Mouse (Mus musculus) stomach, embryonic 15.5 days (tissue): Measurements from ENCODE around the gene Zbtb40. TPM values are rescaled to one million over a fixed set of nuclear protein-coding genes. Genes with fewer than 3 reads are reported as not detected.

Experiments
- ATAC-seq: fragments of 200-750 bp; cut with Nextera tagmentation; 2 replicates; pipeline ENCODE4 v1.8.0; 2017; ENCODE audit warnings: low read depth, moderate number of reproducible peaks, moderate TSS enrichment; ENCODE audit not compliant: insufficient read depth, low FRiP score
- H3K27ac ChIP-seq: fragments of 300-500 bp; sonication (generic); 2 replicates; pipeline ENCODE4 v1.5.1; 2015; ENCODE audit warnings: mild to moderate bottlenecking, inconsistent platforms
- H3K27me3 ChIP-seq: fragments of 300-500 bp; sonication (generic); replicated peaks from 2 replicates; pipeline ENCODE4 v1.6.1; 2015; ENCODE audit warnings: inconsistent platforms
- H3K36me3 ChIP-seq: fragments of 300-500 bp; sonication (generic); 2 replicates; pipeline ENCODE4 v1.6.1; 2015; ENCODE audit warnings: inconsistent platforms
- H3K4me1 ChIP-seq: fragments of 300-500 bp; sonication (generic); 2 replicates; pipeline ENCODE4 v1.6.1; 2015; ENCODE audit warnings: inconsistent platforms
- H3K4me2 ChIP-seq: fragments of 300-500 bp; sonication (generic); 2 replicates; pipeline ENCODE4 v1.6.1; 2015; ENCODE audit warnings: mild to moderate bottlenecking, inconsistent platforms
- H3K4me3 ChIP-seq: fragments of 300-500 bp; sonication (generic); replicated peaks from 2 replicates; pipeline ENCODE4 v1.5.1; 2015; ENCODE audit warnings: inconsistent platforms
- H3K9ac ChIP-seq: fragments of 300-500 bp; sonication (generic); 2 replicates; pipeline ENCODE4 v1.6.1; 2015; ENCODE audit warnings: inconsistent platforms
- H3K9me3 ChIP-seq: fragments of 300-500 bp; sonication (generic); 2 replicates; pipeline ENCODE4 v1.6.1; 2016; ENCODE audit warnings: inconsistent platforms
- WGBS: fragments of 180-500 bp; shearing (Covaris S2); methylation state at CpG from one replicate; pipeline ENCODE4 v1.1.7; 2015; 5-methylcytosine and 5-hydroxymethylcytosine counted together
- polyA plus RNA-seq: library from polyadenylated mRNA; unstranded; fragments of >200 nt; fragmentation: Nextera tagmentation; extraction: Ambion mirVana; gene quantifications from 2 replicates; pipeline ENCODE4 v1.2.1, GENCODE M21; 2015

Zbtb40 gene
- polyA plus RNA-seq, 1 experiment from 2014 or later = 3.5 TPM

- no peak for ATAC-seq
- WGBS = 76% methylated on average over 11 of the region's 11 CpGs
- peaks cover 21% of the 10 kb centered on the region; the same call in 1 of the 2 replicates for H3K27me3 ChIP-seq
- no peaks in the 10 kb centered on the region for H3K9me3 ChIP-seq
- no peak overlapping the region for H3K4me2 ChIP-seq
- H3K4me3 ChIP-seq = no peak overlapping the region
- H3K36me3 ChIP-seq = no peaks in the 10 kb centered on the region
- H3K27ac ChIP-seq = no peak overlapping the region
- peaks cover 8% of the 10 kb centered on the region; the same call in 1 of the 2 replicates for H3K4me1 ChIP-seq
- H3K9ac ChIP-seq = no peak overlapping the region
Measured at GRCm38 (mm10) chr4:136944558-136945350, 103.8 kb downstream of the Zbtb40 start.

- no peaks in the 10 kb centered on the region for H3K9me3 ChIP-seq
- no peak overlapping the region for H3K4me2 ChIP-seq
- peaks cover 5% of the 10 kb centered on the region; the same call in 1 of the 2 replicates for H3K4me1 ChIP-seq
- H3K27me3 ChIP-seq = peaks cover 17% of the 10 kb centered on the region; the same call in 1 of the 2 replicates
- no peak overlapping the region for H3K27ac ChIP-seq
- H3K4me3 ChIP-seq = no peak overlapping the region
- 18% methylated on average over 13 of the region's 13 CpGs for WGBS
- no peak for ATAC-seq
- no peak overlapping the region for H3K9ac ChIP-seq
- no peaks in the 10 kb centered on the region for H3K36me3 ChIP-seq
Measured at GRCm38 (mm10) chr4:136943175-136943574, 105.4 kb downstream of the Zbtb40 start.

- Histone ChIP-seq H3K27me3 (peaks cover 17% of the 10 kb centered on the region; the same call in 1 of the 2 replicates), H3K4me3 (no peak overlapping the region), H3K36me3 (no peaks in the 10 kb centered on the region), H3K4me1 (peaks cover 5% of the 10 kb centered on the region; the same call in 1 of the 2 replicates), H3K4me2 (no peak overlapping the region), H3K9ac (no peak overlapping the region), H3K9me3 (no peaks in the 10 kb centered on the region), H3K27ac (no peak overlapping the region)
- WGBS = 15% methylated on average over 18 of the region's 18 CpGs
- no peak for ATAC-seq
Measured at GRCm38 (mm10) chr4:136942761-136943160, 105.8 kb downstream of the Zbtb40 start.

DNA sequence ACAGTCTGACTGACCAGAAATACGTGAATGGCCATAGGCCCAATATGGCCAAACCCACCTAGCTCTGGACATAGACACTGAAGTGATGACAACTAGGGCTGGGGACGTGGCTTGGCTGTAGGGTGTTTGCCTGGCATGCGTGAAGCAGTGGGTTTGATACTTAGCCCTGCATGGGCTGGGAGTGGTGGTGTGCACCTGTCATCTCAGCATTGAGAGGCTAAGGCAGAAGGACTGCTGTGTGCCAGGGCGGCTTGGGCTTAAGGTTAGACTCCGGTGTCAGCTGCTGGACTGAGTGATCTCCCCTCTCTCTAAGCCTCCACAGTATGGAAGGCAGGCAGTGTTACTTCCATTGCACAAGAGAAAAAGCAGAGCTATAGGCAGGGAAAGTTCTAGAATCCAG, 110.7 kb downstream of the Zbtb40 start:
- H3K4me1 ChIP-seq = peaks cover 12% of the 10 kb centered on the region
- H3K27me3 ChIP-seq = peaks cover 9% of the 10 kb centered on the region; the same call in 1 of the 2 replicates
- WGBS = 84% methylated on average over 5 of the region's 5 CpGs
- H3K27ac ChIP-seq = no peak overlapping the region
- H3K9ac ChIP-seq = no peak overlapping the region
- H3K36me3 ChIP-seq = no peaks in the 10 kb centered on the region
- H3K4me2 ChIP-seq = no peak overlapping the region
- H3K4me3 ChIP-seq = no peak overlapping the region
- no peak for ATAC-seq
- H3K9me3 ChIP-seq = no peaks in the 10 kb centered on the region

DNA sequence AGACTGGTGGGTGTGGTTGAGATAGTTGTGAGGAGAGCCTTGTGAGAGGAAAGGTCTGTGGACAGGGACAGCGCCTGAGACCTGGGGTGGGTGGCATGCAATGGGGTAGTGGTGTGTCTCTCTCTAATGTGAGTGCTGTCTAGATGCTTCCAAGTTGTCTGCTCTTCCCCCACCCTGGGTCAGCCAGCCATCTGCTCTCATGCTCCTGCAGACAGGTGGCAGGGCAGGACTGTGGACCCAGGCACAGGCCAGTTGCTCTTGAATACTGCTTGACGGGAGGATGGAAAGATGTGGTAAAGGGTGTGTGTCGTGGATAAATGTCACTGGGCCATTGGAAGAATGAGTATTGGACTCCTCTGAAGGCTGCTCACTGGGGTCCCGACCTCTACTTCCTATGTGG, 111.3 kb downstream of the Zbtb40 start:
- Histone ChIP-seq H3K4me2 (no peak overlapping the region), H3K9ac (no peak overlapping the region), H3K27ac (no peak overlapping the region), H3K36me3 (no peaks in the 10 kb centered on the region), H3K27me3 (peaks cover 7% of the 10 kb centered on the region; the same call in 1 of the 2 replicates), H3K9me3 (no peaks in the 10 kb centered on the region), H3K4me1 (peaks cover 6% of the 10 kb centered on the region), H3K4me3 (no peak overlapping the region)
- 62% methylated on average over 4 of the region's 4 CpGs for WGBS
- no peak for ATAC-seq

- Histone ChIP-seq H3K9ac (no peak overlapping the region), H3K27ac (no peak overlapping the region), H3K9me3 (no peaks in the 10 kb centered on the region), H3K4me3 (no peak overlapping the region), H3K27me3 (0 out of 2 replicates have a peak, but pooled peaks cover 3% of the 10 kb centered on the region), H3K4me2 (no peak overlapping the region), H3K4me1 (peaks cover 6% of the 10 kb centered on the region), H3K36me3 (no peaks in the 10 kb centered on the region)
- ATAC-seq = 0 out of 2 replicates have a peak, but pooled peaks have one; percentile 28
- WGBS = 42% methylated on average over 18 of the region's 18 CpGs
Measured at GRCm38 (mm10) chr4:136934746-136935613, 113.6 kb downstream of the Zbtb40 start.

DNA sequence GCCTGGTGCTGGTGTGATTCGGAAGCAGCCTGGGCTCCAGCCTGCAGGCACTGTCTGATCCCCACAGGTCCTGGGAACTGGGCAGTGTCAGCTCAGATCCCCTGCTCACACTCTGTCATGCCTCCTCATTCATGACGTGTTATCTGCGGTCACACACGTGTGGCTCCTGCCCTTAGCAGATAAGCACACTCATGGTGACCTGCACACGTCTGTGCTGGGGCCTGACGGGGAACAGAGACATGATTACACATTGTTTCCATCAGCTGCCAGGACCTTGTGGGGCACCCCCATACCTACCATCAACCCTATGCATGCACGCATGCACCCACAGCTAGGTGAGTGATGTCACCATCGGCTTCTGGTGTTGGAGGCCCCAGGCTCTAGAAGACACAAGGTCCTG, 118.1 kb downstream of the Zbtb40 start:
- WGBS = 86% methylated on average over 8 of the region's 8 CpGs
- no peak overlapping the region for H3K4me2 ChIP-seq

More for the DNA sequence above, 118.1 kb downstream of the Zbtb40 start:
- H3K27ac ChIP-seq = no peak overlapping the region
- H3K4me1 ChIP-seq = peaks cover 6% of the 10 kb centered on the region
- peak; percentile 47 for ATAC-seq
- no peaks in the 10 kb centered on the region for H3K9me3 ChIP-seq
- H3K36me3 ChIP-seq = no peaks in the 10 kb centered on the region
- peaks cover 12% of the 10 kb centered on the region; the same call in 1 of the 2 replicates for H3K27me3 ChIP-seq
- H3K9ac ChIP-seq = no peak overlapping the region
- no peak overlapping the region for H3K4me3 ChIP-seq

Other genes with a start within 250 kb of the Zbtb40 start
- gene Ephb2, start 212.8 kb downstream of the Zbtb40 start, polyA plus RNA-seq = 8.6 and 10.6 TPM in 2 replicates
- 62.4 and 62.8 TPM in 2 replicates for gene C1qb, start 162.6 kb downstream of the Zbtb40 start, polyA plus RNA-seq
- 34.2 and 37.5 TPM in 2 replicates for gene C1qc, start 155.7 kb downstream of the Zbtb40 start, polyA plus RNA-seq
- 54.3 and 70.7 TPM in 2 replicates for gene C1qa, start 150.0 kb downstream of the Zbtb40 start, polyA plus RNA-seq
- 0.95 and 1.0 TPM in 2 replicates for gene Epha8, start 92.0 kb downstream of the Zbtb40 start, polyA plus RNA-seq
- gene Wnt4, start 228.7 kb upstream of the Zbtb40 start, polyA plus RNA-seq = 13.6 and 20.4 TPM in 2 replicates